Mouse (Mus musculus) small intestine, adult 2 months (tissue): ENCODE measurements around the gene Stk24.

Experiments used
- CTCF ChIP-seq: fragments of 200-500 bp; IDR thresholded peaks from 2 replicates; pipeline ENCODE4 v1.5.1; 2012; ENCODE audit warnings: low read depth, mild to moderate bottlenecking, control low read depth, inconsistent platforms, low read length, moderate library complexity, mixed read lengths; ENCODE audit not compliant: insufficient replicate concordance, insufficient read length; ENCODE audit errors: extremely low read depth
- POLR2A ChIP-seq: fragments of 200-500 bp; IDR thresholded peaks from 2 replicates; pipeline ENCODE4 v1.6.1; 2012; ENCODE audit warnings: low read depth, mild to moderate bottlenecking, control low read depth, inconsistent platforms, low read length, moderate library complexity

- TF ChIP-seq CTCF (no peak), POLR2A (no peak)
Observed at GRCm38 (mm10) chr14:121397471-121397870, 17.7 kb upstream of the Stk24 start.
